Mouse (Mus musculus) forelimb bud, embryonic 11.5 days (tissue): ENCODE results near the gene Cacna2d2.

Experiments
- DNase-seq: peaks from one replicate; pipeline ENCODE4 v3.0.0-alpha.2; 2012; ENCODE audit warnings: low read depth, low spot score

The Cacna2d2 gene

GRCm38 (mm10) chr9:107399491-107399971 lies at the start of gene Cacna2d2:
TSS of gene Cacna2d2 (plus strand) at chr9:107399612.
- DNase-seq = no peak

- DNase-seq = no peak
Measured at GRCm38 (mm10) chr9:107354826-107355225, 44.6 kb upstream of the Cacna2d2 start.

GRCm38 (mm10) chr9:107355870-107356765 lies 43.3 kb upstream of the Cacna2d2 start:
- DNase-seq = no peak

- peak; percentile 82 for DNase-seq
Measured at GRCm38 (mm10) chr9:107357651-107358050, 41.8 kb upstream of the Cacna2d2 start.

- DNase-seq = no peak
Measured at GRCm38 (mm10) chr9:107360989-107361388, 38.4 kb upstream of the Cacna2d2 start.

- DNase-seq = peak; percentile 62
Measured at GRCm38 (mm10) chr9:107366644-107367043, 32.8 kb upstream of the Cacna2d2 start.

GRCm38 (mm10) chr9:107368302-107368701 lies 31.1 kb upstream of the Cacna2d2 start:
- DNase-seq = no peak

- DNase-seq = no peak
Measured at GRCm38 (mm10) chr9:107369270-107370105, 29.9 kb upstream of the Cacna2d2 start.

- DNase-seq = no peak
Measured at GRCm38 (mm10) chr9:107370106-107370463, 29.3 kb upstream of the Cacna2d2 start.

- DNase-seq = no peak
Measured at GRCm38 (mm10) chr9:107372441-107372840, 27.0 kb upstream of the Cacna2d2 start.

- peak; percentile 56 for DNase-seq
Measured at GRCm38 (mm10) chr9:107374623-107375022, 24.8 kb upstream of the Cacna2d2 start.

GRCm38 (mm10) chr9:107375451-107375850 lies 24.0 kb upstream of the Cacna2d2 start:
- DNase-seq = no peak

- peak; percentile 46 for DNase-seq
Measured at GRCm38 (mm10) chr9:107377961-107378512, 21.4 kb upstream of the Cacna2d2 start.

- DNase-seq = peak; percentile 70
Measured at GRCm38 (mm10) chr9:107381723-107382122, 17.7 kb upstream of the Cacna2d2 start.

- no peak for DNase-seq
Measured at GRCm38 (mm10) chr9:107384396-107384795, 15.0 kb upstream of the Cacna2d2 start.

GRCm38 (mm10) chr9:107386722-107387121 lies 12.7 kb upstream of the Cacna2d2 start:
- no peak for DNase-seq

- DNase-seq = no peak
Measured at GRCm38 (mm10) chr9:107387708-107388107, 11.7 kb upstream of the Cacna2d2 start.

- DNase-seq = no peak
Measured at GRCm38 (mm10) chr9:107388263-107388662, 11.1 kb upstream of the Cacna2d2 start.

- no peak for DNase-seq
Measured at GRCm38 (mm10) chr9:107396397-107396796, 3.0 kb upstream of the Cacna2d2 start.

- no peak for DNase-seq
Measured at GRCm38 (mm10) chr9:107398968-107399367, 444 bp upstream of the Cacna2d2 start.

GRCm38 (mm10) chr9:107400060-107400511 lies 674 bp downstream of the Cacna2d2 start:
- no peak for DNase-seq
